Mouse (Mus musculus) cortical plate, adult 2 months (tissue): ENCODE measurements around the gene Ccdc113.
A peak's percentile ranks its signal among the peaks of the same experiment; 100 is the strongest.

Source experiments
- CTCF ChIP-seq: fragments of 200-500 bp; IDR thresholded peaks from 2 replicates; pipeline ENCODE4 v1.5.1; 2011; ENCODE audit warnings: mild to moderate bottlenecking, control low read depth, low read length; ENCODE audit not compliant: insufficient read depth; ENCODE audit errors: extremely low read depth
- POLR2A ChIP-seq: fragments of 200-500 bp; IDR thresholded peaks from 2 replicates; pipeline ENCODE4 v1.6.1; 2011; ENCODE audit warnings: mild to moderate bottlenecking, low read length, control low read depth; ENCODE audit not compliant: insufficient read depth; ENCODE audit errors: extremely low read depth

- TF ChIP-seq CTCF, result no peak
- 0 out of 2 replicates have a peak, but pooled peaks have one; percentile 14 for TF ChIP-seq POLR2A
Measured at GRCm38 (mm10) chr8:95593439-95594393, 59.8 kb downstream of the Ccdc113 start.
